Mouse (Mus musculus) Patski (cell line): ENCODE measurements around the gene Pds5a. TPM values are rescaled to one million over a fixed set of nuclear protein-coding genes. Genes with fewer than 3 reads are reported as not detected.

Experiments
- ATAC-seq: fragments of 100-300 bp; one replicate; pipeline ENCODE4 v1.8.0; 2021
- CTCF ChIA-PET: fragments of 350-600 bp; sonication (Branson Sonifier 250); formaldehyde crosslinking; loops from one replicate; lab custom pipeline; 2022; ENCODE audit warnings: inconsistent platforms; lab: Charles Lee
- POLR2A ChIA-PET: fragments of 350-600 bp; sonication (Branson Sonifier 250); formaldehyde crosslinking; loops from one replicate; lab custom pipeline; 2022; ENCODE audit warnings: antibody characterized with exemption, inconsistent platforms; lab: Charles Lee
- DNase-seq: peaks from one replicate; pipeline ENCODE4 v3.0.0-alpha.2; 2011; ENCODE audit warnings: low read depth, low spot score
- H3K27me3 ChIP-seq: fragments of 371-371 bp; one replicate; pipeline ENCODE4 v1.5.1; 2021
- CTCF ChIP-seq: fragments of 100-300 bp; IDR thresholded peaks from one replicate; pipeline ENCODE4 v1.5.1; 2021
- in situ Hi-C: fragments of 300-500 bp; cut with MboI; formaldehyde crosslinking; loops from 3 replicates; pipeline ENCODE4 v1.11.1; 2018; ENCODE audit warnings: low pct_unique_long_range_greater_than_20kb, mixed read lengths
- polyA plus RNA-seq: library from polyadenylated mRNA; unstranded; gene quantifications from one replicate; pipeline ENCODE4 v1.2.3, GENCODE M21; 2021

The Pds5a gene
- polyA plus RNA-seq, 1 experiment from 2014 or later: 104 TPM

- no peak for TF ChIP-seq CTCF
- H3K27me3 ChIP-seq: no peaks in the 10 kb centered on the region
- CTCF ChIA-PET: no interaction called here
- DNase-seq (no peak), ATAC-seq (no peak)
- in situ Hi-C loops: no loop called here
- POLR2A ChIA-PET: no interaction called here
These were observed 36.1 kb downstream of the Pds5a start for GRCm38 (mm10) chr5:65661958-65662357.

DNA sequence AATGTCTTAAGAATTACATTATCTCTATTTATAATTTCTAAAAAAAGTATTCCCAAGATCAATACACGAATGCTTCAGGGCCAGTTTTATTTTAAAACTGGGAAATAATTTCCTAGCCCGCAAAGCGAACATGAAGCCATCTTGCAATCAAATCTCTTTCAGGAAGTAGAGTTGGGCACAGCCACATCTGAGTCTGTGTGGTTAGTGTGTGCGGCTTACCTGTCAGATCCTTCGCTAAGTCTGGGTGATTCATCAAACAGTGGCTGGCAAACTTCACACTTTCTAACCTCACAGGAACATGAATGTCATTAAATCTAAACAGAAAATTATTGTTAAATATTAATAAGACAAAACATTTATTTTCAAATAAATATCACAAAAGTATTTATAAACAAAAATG lies 44.3 kb downstream of the Pds5a start:
- no peak for ATAC-seq
- ChIA-PET CTCF (no interaction called here), POLR2A (no interaction called here)
- in situ Hi-C loops: no loop called here
- TF ChIP-seq CTCF: no peak
- no peak for DNase-seq
- no peaks in the 10 kb centered on the region for H3K27me3 ChIP-seq

DNA sequence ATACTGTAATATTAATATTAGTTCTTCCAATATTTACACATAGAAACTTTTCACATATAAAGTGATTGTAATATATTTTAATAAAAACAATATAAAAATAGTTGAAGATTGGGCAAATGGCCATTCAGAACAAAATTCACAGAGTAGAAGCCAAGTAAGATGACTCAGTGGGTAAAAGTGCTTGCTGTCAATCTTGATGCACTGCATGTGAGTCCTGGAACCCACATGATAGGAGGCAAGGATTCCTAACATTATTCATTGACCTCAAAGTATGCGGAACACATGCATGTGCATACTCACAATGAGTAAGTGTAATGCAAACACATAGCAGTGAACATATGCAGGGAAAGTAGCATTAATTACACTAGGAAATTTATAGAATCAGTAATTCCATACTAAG lies 59.2 kb downstream of the Pds5a start:
- in situ Hi-C loops: no loop called here
- no peak for TF ChIP-seq CTCF
- ChIA-PET CTCF (interaction anchor here (0.8 to 1.2 kb wide), 2 partner anchors 9 to 25 kb away, joined by 3 read pairs; no protein-coding TSS in a partner anchor), POLR2A (no interaction called here)
- no peak for ATAC-seq
- no peak for DNase-seq
- H3K27me3 ChIP-seq: no peaks in the 10 kb centered on the region

DNA sequence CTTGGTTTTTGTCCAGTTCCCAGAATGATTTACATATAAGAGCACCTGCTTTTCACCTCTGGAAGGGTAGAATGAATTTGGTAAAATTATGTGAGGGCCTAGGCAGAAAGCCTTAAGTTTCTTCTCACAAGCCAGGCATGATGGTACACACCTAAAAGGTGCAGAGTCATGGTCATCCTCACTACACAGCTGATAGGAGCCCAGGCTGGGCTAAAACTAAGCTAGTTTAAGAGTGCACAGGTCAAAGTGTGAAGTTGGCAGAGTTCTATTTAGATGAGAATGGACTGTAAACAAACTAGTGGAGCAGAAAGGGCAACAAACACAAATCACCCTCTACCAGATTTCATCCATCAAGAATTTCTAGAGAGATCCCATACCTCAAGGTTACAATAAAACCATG lies 73.7 kb downstream of the Pds5a start:
- ChIA-PET CTCF (interaction anchor here (1.0 kb wide), 1 partner anchor 12 kb away, joined by 4 read pairs; no protein-coding TSS in a partner anchor), POLR2A (interaction anchor here (1.2 kb wide), 1 partner anchor 11 kb away, joined by 4 read pairs; no protein-coding TSS in a partner anchor)
- DNase-seq (no peak), ATAC-seq (no peak)
- no peaks in the 10 kb centered on the region for H3K27me3 ChIP-seq
- no peak for TF ChIP-seq CTCF
- in situ Hi-C loops: no loop called here

DNA sequence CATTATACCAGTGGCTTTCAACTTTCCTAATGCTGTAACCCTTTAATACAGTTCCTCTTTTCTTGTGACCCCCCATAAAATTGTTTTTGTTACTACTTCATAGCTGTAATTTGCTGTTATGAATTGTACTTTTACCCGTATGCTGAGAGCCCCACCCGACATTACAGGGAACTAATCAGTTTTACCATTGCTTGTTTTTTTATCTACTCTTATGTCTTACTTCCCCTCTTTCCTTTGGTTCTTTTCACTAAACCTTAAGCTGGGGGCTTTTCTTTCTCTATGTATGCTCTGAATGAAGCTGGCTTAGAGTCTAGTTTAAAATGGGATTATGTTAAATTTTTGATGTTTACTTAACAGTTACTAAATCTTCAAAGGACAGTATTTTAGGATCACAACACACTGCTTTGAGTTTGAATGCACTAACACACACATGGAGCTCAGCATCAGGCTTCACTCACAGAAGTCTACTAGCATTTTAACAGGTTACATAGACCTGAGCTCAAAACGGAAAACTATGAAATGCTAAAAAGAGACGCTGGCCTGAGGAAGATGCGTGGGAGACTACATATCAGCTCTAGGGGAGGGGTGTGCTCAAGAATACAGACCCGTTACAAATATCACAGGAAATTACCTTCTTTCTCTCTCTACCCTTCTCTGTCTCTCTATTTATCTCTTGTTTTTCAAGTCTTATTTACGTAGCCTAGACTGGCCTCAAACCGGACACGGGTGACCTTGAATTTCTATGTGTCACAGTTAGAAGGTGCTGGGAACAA lies 84.7 kb downstream of the Pds5a start:
- in situ Hi-C loops: no loop called here
- ATAC-seq (no peak), DNase-seq (no peak)
- CTCF ChIA-PET: interaction anchor here (1.4 kb wide), 2 partner anchors 11 to 13 kb away, joined by 3 to 4 read pairs; no protein-coding TSS in a partner anchor
- no peak for TF ChIP-seq CTCF
- H3K27me3 ChIP-seq: no peaks in the 10 kb centered on the region
- POLR2A ChIA-PET: no interaction called here

DNA sequence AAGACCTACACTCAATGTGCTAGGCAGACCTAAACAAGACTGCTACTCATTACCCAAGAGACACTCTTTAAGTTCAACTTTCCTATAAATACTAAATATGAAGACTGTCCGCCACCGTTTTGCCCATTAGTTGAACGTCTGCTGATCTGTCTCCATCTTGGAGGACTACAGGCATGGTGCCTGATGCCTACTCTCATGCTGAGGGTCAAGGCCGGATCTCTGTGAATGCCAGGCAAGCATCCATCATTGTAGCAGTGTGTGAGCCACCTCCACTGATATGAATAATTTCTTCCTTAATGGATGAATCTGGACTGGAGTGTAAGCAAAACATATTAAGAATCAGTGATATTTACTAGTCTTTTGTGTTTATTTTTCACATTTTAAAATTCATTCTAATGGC lies 87.5 kb downstream of the Pds5a start:
- TF ChIP-seq CTCF: no peak
- no peak for ATAC-seq
- no peak for DNase-seq
- ChIA-PET POLR2A (no interaction called here), CTCF (interaction anchor here (0.6 to 1.0 kb wide), 3 partner anchors 17 to 54 kb away, joined by 3 read pairs; no protein-coding TSS in a partner anchor)
- in situ Hi-C loops: no loop called here
- H3K27me3 ChIP-seq: no peaks in the 10 kb centered on the region

- peak; percentile 74 for ATAC-seq
- no peaks in the 10 kb centered on the region for H3K27me3 ChIP-seq
- DNase-seq: peak; percentile 33
- TF ChIP-seq CTCF: no peak
- ChIA-PET CTCF (interaction anchor here (0.6 to 0.7 kb wide), 2 partner anchors 16 to 55 kb away, joined by 3 read pairs; no protein-coding TSS in a partner anchor), POLR2A (interaction anchor here (0.6 kb wide), 1 partner anchor 22 kb away, joined by 3 read pairs; no protein-coding TSS in a partner anchor)
- in situ Hi-C loops: no loop called here
These were observed 88.3 kb downstream of the Pds5a start for GRCm38 (mm10) chr5:65609769-65610168.

GRCm38 (mm10) chr5:65606820-65607219 lies 91.3 kb downstream of the Pds5a start:
- ChIA-PET POLR2A (no interaction called here), CTCF (no interaction called here)
- H3K27me3 ChIP-seq: no peaks in the 10 kb centered on the region
- in situ Hi-C loops: no loop called here
- no peak for DNase-seq
- no peak for ATAC-seq
- TF ChIP-seq CTCF: no peak

DNA sequence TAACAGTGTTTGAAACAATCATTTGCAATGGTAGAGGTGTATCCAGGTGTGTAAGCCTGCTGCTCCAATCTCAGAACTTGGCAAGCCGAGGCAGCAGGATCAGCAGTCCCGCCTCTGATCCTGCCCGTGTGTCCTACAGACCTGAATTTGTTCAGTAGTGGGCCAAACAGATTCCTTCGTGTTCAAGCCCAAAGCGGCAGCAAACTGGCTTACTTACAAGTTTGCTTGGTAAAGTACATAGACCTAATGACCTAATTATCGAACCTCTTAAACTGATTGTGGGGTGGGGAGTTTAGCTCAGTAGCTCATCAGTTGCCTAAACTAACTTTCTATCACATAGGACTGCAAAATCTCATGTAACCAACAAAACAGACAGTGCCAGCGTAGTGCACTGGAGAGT lies 98.4 kb downstream of the Pds5a start:
- ChIA-PET CTCF (interaction anchor here (0.8 to 1.3 kb wide), 2 partner anchors 14 to 64 kb away, joined by 3 read pairs; no protein-coding TSS in a partner anchor), POLR2A (no interaction called here)
- TF ChIP-seq CTCF: no peak
- in situ Hi-C loops: no loop called here
- no peak for DNase-seq
- no peaks in the 10 kb centered on the region for H3K27me3 ChIP-seq
- ATAC-seq: no peak

DNA sequence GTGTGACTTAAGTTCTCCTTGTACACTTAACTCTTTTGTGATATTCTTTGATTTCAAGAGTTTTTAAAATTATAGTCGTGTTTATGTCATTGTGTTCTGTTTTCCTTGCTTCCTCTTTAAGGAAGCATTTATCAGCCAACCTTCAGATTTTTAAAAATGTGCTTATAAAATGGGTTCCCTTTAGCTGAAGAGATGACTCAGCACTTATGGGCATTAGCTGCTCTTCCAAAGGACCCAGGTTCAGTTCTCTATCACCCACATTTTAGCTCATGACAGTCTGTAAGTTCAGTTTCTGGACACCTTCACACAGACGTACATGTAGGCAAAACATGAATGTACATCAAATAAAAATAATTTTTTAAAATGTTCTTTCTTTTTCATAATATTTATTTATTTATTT lies 105.7 kb downstream of the Pds5a start:
- in situ Hi-C loops: no loop called here
- DNase-seq (no peak), ATAC-seq (no peak)
- H3K27me3 ChIP-seq: no peaks in the 10 kb centered on the region
- no peak for TF ChIP-seq CTCF
- CTCF ChIA-PET: interaction anchor here (1.1 to 1.3 kb wide), 4 partner anchors 10 to 56 kb away, joined by 3 to 4 read pairs (median 3); no protein-coding TSS in a partner anchor
- POLR2A ChIA-PET: no interaction called here

DNA sequence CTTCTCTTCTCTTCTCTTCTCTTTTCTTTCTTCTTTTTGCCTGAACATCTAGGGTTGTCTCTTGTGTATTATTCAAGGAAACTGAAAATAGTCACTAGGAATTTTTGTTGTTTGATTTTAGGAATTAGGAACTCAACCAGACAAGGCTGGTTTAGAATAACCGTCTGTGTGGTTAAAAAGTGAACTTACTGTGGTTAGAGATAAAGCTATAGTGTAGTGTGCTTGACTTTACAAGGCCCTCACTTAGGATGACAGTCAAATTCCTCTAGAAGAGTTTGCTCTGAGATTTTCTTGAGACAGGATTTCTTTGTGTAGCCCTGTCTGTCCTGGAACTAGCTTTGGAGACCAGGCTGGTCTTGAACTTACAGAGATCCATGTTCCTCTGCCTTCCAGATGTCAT lies 107.9 kb downstream of the Pds5a start:
- ChIA-PET POLR2A (no interaction called here), CTCF (no interaction called here)
- ATAC-seq (no peak), DNase-seq (no peak)
- no peaks in the 10 kb centered on the region for H3K27me3 ChIP-seq
- in situ Hi-C loops: no loop called here
- no peak for TF ChIP-seq CTCF
